Mouse (Mus musculus) frontal cortex, postnatal 25 days (tissue): ENCODE data around the gene Cdh10.

ENCODE experiments used
- DNase-seq, 2 experiments: peaks; one replicate each; pipeline ENCODE4 v3.0.0; 2022; ENCODE audit warnings: low spot score in 2 of 2

Gene Cdh10

GRCm38 (mm10) chr15:18975041-18975440, 156.3 kb downstream of the Cdh10 start:
- no peak for DNase-seq

GRCm38 (mm10) chr15:18984891-18985290, 166.1 kb downstream of the Cdh10 start:
- no peak for DNase-seq

- no peak for DNase-seq
These were observed 168.9 kb downstream of the Cdh10 start for GRCm38 (mm10) chr15:18987671-18988070.

- no peak for DNase-seq
These were observed 174.8 kb downstream of the Cdh10 start for GRCm38 (mm10) chr15:18993512-18993911.

- DNase-seq: no peak
These were observed 175.5 kb downstream of the Cdh10 start for GRCm38 (mm10) chr15:18994294-18994693.

GRCm38 (mm10) chr15:19010829-19011228, 192.1 kb downstream of the Cdh10 start:
- no peak for DNase-seq

GRCm38 (mm10) chr15:19032983-19033382, 214.2 kb downstream of the Cdh10 start:
- DNase-seq: no peak

- no peak for DNase-seq
These were observed 221.3 kb downstream of the Cdh10 start for GRCm38 (mm10) chr15:19040077-19040476.
